Mouse (Mus musculus) left cerebral cortex, adult 9 months (tissue): ENCODE data around the gene Nkx6-2.
A peak's percentile ranks its signal among the peaks of the same experiment; 100 is the strongest.

Experiments
- DNase-seq, 2 experiments: peaks; one replicate each; pipeline ENCODE4 v3.0.0; 2022; ENCODE audit warnings: low spot score in 2 of 2

Nkx6-2 gene

GRCm38 (mm10) chr7:139570788-139571187, 11.8 kb downstream of the Nkx6-2 start:
- DNase-seq: no peak

- no peak for DNase-seq
These were observed 16.1 kb downstream of the Nkx6-2 start for GRCm38 (mm10) chr7:139566533-139566932.

DNA sequence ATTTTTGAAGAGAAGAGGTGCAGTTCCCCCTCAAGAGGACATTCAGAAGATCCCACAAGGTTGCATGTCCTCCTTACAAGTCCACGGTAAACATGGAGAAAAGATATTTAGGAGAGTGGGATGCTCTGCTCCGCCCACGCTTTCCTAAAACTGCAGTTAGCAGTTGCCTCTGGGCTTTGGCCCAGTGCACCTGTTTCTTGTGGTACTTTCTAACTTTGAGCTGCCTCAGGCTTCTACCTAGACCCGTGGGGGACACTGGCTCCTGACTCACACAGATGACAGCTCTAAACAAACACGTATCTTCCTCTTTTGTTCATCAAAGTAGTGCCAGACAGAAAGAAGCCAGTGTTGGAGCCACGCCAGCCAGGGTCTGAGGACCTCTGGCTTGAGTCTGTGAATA, 16.6 kb downstream of the Nkx6-2 start:
- no peak for DNase-seq

GRCm38 (mm10) chr7:139564161-139564560, 18.4 kb downstream of the Nkx6-2 start:
- DNase-seq: no peak

- no peak for DNase-seq
These were observed 19.2 kb downstream of the Nkx6-2 start for GRCm38 (mm10) chr7:139563425-139563824.

DNA sequence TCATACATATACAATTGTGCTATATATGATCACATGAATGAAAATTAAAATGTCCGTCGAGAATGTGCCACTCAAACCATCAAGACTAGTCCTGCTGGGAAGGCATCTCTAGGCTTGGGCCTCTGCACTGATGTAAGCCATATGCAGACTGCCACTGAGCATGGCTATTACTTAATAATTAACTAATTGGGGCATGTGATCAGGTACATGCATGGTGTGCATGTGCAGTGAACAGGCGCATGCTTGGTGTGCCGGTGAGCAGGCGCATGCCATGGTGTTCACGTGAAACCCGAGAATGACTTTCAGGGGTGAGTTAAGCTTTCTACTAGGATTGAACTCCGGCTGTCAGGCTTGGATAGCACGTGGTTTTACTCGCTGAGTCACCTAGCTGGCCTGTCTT, 22.9 kb downstream of the Nkx6-2 start:
- no peak for DNase-seq

GRCm38 (mm10) chr7:139556746-139557526, 25.7 kb downstream of the Nkx6-2 start:
- no peak for DNase-seq

GRCm38 (mm10) chr7:139556331-139556730, 26.3 kb downstream of the Nkx6-2 start:
- DNase-seq: no peak

GRCm38 (mm10) chr7:139551519-139551918, 31.1 kb downstream of the Nkx6-2 start:
- DNase-seq: no peak

- no peak for DNase-seq
These were observed 32.4 kb downstream of the Nkx6-2 start for GRCm38 (mm10) chr7:139550086-139550783.

- no peak for DNase-seq
These were observed 35.3 kb downstream of the Nkx6-2 start for GRCm38 (mm10) chr7:139547325-139547724.

DNA sequence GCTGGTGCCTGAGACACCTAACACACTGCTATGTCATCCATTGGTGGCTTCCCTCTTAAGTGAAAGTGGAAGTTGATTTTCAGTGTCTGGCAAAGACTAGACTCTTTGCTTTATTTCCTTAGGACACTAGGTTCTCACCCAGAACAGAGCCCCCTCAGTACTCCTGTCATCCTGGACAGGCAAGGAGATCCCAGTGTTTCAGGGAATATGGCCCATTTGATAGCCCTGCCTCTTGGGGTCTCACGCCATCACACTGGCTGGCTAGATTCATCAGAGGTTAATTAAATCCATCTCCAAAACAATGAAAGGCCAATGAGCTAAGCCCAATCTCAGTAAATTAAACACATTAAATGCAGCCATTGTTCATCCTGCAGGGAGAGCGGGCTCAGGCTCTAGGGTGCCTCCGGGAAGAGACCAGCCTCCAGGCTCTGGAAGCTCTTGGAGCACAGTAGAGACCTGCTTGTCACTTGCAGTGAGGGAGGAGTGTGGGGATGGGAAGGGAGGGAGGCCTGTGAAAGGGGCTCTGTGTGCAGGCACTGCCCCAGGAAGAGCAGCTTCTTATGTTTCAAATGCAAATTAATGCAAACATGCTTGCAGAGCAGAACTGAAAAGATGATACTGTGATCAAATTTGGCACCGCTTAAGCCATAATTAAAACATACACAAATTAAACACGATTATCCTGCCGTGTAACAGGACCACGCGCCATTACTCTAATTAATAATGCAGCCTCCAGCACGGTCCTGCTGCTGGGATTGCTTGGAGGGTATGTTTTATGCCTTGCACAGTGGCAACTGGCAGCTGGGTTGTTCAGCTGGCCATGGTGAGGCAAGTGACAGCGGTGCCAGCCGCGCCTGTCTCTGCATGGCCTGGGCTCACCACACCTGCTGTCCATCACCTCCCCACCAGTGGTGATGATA, 37.6 kb downstream of the Nkx6-2 start:
- peak; percentile 52 for DNase-seq

DNA sequence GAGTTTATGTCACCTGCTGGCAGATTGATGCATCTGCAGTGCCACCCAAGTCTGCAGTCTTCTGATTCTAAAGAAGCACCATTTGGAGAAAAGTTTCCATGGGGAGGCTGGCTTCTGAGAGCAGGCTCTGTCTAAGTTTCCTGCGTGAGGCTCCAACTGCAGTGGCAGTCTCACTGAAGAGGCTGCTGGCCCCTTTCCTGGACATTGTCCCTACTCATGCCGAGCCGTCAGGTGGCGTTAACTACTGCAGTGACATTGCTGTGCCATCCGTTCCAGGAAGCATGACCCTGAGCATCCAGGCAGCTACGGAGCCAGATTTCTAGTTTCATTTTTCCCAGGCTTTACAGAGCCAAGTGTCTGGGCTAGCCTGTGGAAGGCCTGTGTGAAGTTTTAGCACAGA, 41.2 kb downstream of the Nkx6-2 start:
- no peak for DNase-seq

DNA sequence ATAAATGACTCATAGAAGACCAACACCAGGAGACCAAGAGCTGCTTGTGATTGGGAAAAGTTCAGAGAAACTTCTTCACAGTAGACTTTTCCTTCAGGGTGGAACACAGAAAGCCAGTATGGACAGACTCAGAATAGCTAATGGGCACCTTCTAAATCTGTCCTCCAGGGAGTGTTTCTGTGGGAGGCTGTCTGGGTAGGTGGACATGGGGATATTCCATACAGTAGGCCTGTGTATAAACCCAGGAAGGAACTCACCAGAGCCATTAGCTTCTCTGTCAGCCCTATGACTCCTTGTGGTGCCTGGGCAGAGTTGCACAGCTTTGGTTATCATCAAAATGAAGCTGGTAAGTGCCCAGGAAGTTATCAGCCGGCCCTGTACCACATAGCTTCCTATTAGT, 42.0 kb downstream of the Nkx6-2 start:
- DNase-seq: no peak

DNA sequence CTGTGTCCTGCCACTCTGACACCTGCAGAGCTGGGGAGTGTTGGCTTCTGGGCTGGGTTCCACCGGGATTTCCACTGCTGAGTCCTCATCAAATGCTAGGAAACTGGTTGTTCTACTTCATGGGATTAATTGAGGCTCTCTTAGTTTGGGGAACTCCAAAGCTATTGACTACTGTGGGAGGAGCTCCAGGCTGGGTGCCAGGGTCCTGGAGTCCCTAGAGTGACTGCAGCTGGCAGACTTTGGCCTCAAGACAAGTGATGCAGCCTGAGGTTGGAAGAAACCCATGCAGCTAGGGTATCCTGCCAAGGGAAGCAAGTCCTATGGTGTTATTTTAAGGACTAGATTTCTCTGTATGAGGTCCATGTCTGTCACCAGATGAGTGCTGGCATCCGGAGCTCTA, 44.1 kb downstream of the Nkx6-2 start:
- peak in 1 of 2 experiments; percentile 46 for DNase-seq

- no peak for DNase-seq
These were observed 44.8 kb downstream of the Nkx6-2 start for GRCm38 (mm10) chr7:139537831-139538230.

DNA sequence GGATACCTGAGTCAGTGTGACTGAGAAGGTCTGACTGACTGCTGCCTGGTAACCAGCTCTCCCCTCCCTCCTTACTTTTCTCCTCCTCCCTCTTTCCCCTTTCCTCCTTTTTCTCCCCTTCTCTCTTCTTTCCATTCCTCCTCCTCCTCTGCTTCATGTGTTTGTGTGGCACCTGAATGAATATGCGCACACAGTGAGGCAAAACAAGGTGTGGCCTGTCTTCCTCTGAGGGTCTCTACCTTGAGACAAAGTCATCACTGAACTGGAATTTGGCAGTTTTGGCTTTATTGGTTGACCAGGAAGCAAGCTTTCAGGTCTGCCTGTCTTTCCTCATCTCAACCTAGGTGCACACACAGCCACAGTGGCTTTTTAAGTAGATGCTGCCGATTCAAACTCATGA, 45.8 kb downstream of the Nkx6-2 start:
- no peak for DNase-seq

- no peak for DNase-seq
These were observed 46.3 kb downstream of the Nkx6-2 start for GRCm38 (mm10) chr7:139536331-139536730.

DNA sequence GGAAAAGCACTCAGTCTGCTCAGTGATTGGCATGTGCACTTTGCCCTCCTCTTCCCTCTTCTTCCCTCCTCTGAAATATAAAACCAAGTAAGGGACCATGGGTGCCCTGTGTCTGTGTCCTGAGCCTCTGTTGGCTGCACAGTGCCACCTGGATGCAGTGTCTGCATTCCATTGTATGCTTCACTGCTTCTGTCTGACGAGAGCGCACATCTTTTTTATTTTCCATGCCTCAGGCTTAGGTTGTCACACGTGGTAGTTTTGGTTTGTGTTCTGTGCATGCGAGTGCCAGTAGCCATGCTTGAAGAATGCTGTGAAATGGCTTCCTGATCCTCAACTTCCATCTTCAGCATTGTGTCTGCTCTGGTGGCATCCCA, 51.2 kb downstream of the Nkx6-2 start:
- no peak for DNase-seq

DNA sequence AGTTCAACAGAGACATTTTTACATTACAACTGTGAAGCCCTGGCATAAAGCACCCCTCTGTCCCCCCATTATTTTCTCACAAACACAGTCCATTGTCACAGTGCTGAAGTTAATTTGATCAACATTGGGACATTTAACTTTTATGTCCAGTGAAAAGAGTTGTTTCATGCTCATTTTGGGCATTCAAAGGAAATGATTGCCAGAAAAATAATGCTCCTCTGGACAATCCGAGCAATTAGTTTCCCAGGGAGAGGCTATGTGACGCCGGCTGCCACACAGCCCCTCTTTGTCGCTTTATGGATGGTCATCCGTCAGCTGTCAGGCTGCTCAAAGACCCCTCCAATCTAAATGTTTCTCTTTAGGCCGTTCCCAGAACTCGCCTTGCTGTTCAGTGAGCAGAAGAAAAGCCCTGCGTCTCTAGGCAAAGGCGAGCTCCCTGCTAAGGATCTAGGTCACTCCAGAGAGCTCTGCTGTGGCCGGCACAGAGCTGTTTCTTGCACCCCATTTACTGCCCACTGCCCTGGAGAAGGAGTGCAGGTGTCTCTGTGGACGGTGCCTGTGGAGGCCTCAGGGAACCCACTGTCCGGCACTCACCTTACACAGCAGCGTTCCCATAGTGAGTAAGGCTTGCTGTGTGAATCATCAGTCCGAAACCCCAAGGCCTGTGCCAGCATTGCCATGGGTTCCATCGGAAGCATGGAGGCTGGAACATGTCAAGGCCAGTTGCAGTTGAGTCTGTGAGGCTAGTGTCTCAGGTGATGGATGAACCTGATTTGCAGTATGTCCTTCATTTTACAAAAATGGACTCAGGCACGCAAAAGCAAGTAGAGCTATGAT, 51.8 kb downstream of the Nkx6-2 start:
- DNase-seq: no peak
